Mouse (Mus musculus) adrenal gland, adult 2 months (tissue): Measurements from ENCODE around the gene Slmap. TPM values are rescaled to one million over a fixed set of nuclear protein-coding genes. Genes with fewer than 3 reads are reported as not detected.

Experiments
- DNase-seq: peaks from one replicate; pipeline ENCODE4 v3.0.0; 2021
- polyA plus RNA-seq: library from polyadenylated mRNA; depleted of rRNA; stranded (reverse); fragments of >200 nt; gene quantifications from 2 replicates; pipeline ENCODE4 v1.2.3, GENCODE M21; 2012
- total RNA-seq, 2 experiments: library from RNA; stranded (reverse); gene quantifications; 2 replicates each; pipeline ENCODE4 v1.2.3; 2021

Gene Slmap
- total and polyA plus RNA-seq, 3 experiments: 54.4 to 90.0 (median 87.7) TPM

DNA sequence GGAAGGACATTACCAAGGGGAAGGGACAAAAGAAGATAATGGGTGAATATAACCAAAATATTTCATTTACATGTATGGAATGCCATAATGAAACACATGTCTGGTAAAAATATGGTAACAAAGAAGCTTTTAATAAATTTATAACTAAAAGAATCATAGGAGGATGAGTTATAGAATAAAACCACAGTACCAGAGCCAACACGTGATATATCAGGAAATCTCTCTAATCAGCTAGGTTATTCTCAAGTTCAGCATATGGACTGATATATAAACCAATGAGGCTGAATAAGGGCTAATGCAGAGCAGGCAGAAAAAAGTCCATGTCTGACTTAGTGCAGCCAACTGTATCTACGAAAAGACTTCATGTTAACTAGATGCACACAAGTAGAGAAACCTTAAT lies 58.3 kb downstream of the Slmap start:
- DNase-seq: no peak

DNA sequence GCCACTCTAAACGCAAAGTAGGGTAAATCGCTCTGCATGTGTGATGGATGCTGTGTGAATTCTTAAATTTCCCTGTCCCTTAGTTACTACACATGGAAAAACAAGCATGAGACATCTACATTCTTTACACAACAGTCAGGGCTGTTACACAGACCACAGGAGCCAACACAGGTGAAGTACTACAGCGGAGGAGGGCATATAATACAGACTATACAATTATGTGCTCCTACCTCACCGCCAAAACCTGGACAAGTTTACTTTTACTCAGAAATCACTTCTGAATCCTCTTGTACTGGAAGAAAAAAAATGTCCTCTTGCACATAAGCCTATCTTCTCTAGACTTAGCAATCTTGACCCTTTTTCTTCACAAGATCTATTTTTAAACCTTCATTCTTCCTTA lies 66.8 kb downstream of the Slmap start:
- no peak for DNase-seq

DNA sequence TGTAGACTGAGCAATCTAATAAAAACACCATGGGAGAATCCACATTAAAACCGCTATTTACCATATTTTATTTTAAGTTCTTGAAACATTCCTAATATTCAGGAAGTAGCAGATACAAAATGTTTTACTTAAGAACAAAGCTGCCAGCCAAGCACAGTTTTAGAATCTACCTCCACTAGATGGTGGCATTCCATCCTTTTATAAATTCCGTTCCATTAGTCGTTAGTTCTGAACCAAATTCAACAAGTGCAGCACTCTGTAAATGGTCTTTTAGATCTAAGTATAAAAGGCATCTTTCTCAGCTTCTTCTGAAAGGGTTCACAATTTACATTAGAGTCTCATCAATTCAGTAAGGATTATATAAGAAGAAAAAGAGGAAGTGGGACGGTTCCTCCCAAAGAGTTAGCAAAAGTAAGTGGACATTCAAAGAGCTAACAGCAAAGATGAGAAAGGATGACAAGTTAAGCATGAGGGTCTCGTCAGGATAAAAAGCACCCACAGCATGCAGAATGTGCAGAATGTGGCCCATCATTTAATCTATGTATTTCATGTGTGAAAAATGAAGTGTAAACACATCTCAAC lies 68.1 kb downstream of the Slmap start:
- DNase-seq: no peak

DNA sequence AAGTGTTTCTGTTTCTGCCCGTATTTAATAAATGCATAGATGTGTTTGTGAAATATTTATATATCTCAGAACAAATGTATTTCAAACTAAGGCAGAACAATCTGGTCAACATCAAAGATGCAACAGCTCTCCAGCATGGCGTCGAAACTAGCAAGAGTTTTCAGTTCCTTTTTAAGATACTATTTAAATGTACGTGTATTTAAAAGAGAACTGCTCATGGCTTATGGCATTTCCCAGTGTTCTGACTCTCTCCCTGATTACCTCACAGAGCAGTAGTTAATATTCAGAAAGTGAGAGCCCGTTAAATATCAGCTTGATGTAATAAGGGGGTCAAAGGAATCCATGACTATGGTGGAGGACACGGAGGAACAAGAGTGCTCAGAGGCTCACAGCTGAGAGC lies 68.8 kb downstream of the Slmap start:
- no peak for DNase-seq

DNA sequence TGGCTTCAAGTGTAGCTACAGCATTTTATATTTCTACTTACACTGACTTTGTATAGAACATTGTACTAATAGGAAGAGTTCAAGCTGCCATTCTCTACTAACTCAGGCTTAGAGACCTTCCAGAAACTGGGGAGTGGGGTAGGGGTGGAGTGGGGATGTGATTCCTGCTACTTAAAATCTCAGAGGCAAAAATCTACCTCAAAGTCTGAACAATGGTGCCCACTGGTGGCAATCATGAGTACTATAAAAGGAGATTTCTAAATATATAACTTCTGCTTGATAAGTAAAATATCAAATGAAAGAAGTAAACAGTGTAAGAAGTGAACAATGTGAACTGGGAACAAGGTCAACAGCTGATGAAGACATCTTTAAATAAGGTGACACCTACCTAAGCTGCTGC lies 75.2 kb downstream of the Slmap start:
- no peak for DNase-seq

DNA sequence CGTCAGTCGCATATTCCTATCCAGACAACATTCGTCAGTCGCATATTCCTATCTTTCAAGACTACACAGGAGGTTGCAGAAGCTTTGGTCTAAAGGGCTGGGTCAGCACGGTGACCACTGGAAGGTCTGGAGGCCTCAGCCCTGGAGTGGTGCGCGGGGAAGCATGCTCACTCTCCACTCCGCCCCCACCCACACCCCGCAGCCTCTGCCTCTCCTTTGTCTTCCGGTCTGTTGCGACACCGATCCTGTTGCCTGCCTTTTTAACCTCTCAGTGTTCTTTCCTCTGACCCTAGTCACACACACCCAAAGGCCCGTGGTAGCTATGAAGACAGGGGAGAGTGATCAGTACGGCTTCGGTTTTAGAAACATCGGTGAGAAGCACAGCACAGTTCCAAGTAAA lies 79.9 kb downstream of the Slmap start:
- DNase-seq: no peak

DNA sequence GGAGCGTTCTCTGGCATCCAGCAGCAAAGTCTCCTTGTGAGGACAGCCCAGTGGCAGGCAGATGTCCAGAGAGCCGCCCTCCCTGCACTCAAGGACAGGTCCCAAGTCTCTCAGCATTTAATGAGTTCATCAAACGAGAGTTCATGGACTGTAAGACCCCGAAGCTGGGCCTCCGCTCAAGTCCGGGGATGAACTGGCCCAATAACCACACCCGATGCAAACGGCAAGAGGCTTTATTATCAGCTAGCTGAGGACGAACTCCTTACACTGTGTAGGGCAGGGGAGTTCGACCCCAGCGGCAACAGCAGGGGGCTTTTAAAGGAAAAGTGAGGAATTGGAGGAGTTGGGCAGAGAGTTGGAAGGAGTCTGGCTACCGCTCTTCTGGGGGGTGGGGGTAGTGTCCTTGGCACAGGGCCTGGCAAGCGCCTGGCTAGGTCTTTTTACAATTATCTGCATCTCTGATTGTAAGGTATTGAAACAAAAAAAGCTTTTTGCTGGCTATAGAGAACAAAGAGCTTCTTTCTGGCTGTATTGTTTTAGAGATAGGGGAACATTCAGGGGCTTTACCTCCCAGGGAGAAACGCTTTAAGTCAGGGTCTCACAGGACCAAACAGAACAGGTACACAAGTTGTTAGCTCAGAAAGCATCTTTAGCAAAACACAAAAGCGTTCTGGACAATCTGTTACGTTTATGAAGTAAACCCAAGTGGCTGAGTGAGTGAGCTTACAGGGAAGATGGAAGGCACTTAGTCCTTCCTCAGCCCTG lies 84.5 kb downstream of the Slmap start:
- DNase-seq: peak; percentile 58

DNA sequence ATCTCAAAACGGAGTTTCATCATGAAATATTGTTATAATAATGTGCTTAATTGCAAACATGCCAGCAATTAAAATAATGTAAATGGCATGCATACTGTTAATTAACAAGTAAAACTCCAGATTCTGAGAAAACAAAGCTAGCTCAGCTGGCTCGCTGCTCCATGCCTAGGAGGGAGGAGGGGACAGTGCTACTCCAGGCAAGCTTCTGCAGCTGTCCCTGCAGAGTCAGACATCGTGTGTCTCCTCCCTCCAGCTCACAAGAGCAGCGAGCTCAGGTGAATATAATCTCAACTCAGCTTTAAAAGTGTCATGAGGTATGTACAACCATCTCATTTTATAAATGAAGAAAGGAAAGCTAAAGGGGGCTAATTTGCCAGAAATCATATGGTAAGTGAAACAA lies 86.2 kb downstream of the Slmap start:
- DNase-seq: no peak

DNA sequence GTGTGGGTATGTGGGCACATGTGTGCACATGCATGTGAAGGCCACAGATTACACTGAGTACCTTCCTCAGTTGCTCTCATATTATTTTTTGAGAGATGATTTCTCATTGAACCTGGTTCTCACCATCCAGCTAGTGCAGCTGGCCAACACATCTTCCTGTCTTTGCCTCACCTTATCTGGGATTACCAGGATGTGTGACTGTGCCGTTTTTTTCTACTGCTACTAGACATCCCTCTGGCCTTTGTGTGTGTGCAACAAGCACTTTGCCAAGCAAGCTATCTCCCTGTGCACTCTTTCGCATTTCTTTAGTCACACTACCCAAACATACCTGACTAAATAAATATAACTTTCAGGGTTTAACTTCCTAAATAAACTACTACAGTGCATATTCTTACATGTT lies 87.5 kb downstream of the Slmap start:
- DNase-seq: no peak

DNA sequence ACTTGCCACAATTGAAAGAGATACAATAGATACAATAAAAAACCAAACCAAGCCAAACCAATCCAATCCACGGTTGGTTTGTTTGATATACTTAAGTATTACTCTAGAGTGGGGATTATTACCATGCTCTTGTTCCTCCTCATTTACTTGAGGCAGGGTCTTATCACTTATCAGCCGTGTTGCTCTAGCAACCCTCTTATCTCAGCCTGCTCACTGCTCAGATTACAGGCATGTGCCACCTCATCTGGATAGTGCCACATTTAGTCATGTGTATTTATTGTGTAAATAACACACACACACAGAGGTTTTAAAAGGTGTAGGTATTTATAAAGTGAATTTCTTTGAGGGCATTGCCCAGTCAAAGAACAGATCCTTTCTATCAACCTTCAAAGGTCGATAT lies 88.2 kb downstream of the Slmap start:
- no peak for DNase-seq

DNA sequence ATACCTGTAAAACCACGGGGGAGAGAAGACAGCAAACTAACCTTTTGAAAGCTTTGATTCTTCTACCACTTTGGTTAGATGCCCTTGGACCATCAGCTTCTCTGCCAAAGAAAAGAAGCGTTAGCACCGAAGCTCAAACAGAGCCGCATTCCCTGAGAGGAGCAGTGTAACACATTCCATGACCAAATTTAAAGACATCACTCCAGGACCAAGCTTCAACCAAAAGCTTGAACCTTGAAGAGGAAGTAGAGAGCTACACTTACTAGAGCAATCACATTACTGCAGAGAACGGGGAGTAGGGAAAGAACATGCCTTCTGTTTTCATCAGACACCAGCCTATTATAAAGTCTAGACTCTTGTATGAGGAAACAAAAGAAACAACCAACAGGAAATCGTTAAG lies 92.2 kb downstream of the Slmap start:
- DNase-seq: no peak

DNA sequence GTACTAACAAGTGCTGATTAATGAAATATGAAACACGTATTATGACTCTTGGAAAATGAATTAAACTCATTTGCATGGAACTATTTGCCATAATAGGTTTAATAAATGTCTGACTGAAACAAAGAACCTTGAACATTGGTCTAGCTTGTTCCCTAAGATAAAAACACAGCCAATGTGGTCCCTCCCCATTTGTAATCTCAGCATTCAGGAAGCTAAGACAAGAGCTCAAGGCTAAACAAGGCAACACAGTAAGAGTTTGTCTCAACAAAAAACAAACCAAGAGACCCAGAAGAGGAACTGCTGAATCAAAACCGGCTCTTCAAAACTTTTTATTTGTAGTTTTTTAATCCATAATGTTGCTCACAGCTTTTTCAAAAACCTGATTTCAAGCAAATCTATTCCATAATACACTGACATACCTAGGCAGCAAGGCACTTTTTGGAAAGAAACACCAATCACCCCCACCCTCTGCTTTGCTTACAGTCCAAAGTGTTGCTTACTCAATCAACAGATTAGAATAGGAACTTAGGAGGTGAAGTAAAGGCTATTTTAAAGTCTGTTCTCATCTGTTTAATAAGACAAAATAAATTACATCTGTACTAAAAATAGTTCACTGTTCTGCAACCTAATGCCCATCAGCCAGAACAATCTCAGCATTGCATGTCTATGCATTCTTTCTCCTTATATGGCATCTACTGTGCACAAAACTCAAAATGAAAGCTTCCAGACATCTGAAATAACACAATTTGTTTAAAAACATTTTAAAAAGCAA lies 93.5 kb downstream of the Slmap start:
- DNase-seq: no peak

DNA sequence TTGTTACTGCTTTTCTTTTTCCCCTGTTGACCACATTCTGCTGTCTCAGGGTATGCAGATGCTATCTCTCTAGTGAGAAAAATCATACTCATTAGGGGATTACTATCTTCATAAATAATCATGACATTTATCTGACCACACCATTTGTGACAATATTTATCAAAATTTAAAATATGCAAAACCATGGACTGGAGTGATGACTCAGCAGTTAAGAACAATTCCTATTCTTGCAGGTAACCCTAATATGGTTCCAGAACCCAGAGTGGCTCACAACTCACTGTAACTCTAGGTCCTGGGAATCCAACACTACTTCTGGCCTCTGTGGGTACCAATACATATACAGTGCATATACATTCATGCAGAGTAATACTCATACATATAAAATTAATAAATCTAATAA lies 94.7 kb downstream of the Slmap start:
- DNase-seq: no peak

DNA sequence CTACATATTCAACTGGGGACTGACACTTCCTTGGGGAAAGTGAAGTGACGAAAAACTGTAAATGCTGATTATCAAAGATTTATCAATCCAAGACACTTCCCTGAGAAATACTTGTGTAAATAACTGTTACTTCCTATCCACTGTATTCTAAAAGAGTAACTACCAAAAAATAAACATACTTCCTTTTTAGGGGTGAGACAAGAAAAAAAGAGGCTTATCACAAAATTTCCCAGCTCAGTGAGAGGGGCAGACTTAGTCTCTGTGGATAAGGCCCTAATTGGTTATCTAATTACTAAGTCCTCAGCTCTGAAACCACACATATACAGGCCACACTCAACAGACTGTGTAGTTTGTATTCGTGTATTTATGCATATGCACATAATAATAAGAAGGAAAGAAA lies 97.0 kb downstream of the Slmap start:
- no peak for DNase-seq

DNA sequence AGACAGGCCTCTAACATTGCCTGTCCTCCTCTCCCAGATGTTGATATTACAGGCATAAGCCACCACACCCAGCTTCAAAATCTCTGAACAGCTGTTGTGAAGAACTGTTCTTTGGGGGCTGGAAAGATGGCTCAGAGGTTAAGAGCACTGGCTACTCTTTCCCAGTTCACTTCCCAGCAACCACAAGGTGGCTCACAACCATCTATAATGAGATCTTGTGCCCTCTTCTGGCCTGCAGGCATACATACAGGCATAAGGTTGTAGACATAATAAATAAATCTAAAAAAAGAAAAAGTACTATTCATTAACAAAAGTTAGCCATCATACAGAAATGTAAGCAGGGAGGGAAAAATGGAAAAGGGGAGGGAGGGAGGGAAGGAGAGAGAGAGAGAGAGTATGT lies 98.4 kb downstream of the Slmap start:
- DNase-seq: no peak

DNA sequence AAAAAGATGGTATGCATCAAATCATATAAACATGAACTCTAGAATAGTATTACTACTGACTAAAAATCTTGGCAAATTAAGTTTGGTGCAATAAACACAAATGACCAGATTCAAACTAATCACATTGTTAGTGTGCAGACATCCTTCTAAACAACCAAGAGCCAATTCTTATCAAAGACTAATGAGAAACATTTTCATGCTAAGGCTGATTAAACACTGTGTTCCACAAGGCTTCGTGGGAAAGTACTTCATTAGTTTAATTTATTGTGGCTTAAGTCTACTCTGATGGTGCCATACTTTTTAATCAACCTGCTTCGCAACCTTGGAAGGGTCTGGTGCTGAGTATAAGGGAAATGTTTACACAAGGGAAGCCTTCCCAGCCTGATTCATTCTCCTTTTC lies 102.4 kb downstream of the Slmap start:
- DNase-seq: no peak

DNA sequence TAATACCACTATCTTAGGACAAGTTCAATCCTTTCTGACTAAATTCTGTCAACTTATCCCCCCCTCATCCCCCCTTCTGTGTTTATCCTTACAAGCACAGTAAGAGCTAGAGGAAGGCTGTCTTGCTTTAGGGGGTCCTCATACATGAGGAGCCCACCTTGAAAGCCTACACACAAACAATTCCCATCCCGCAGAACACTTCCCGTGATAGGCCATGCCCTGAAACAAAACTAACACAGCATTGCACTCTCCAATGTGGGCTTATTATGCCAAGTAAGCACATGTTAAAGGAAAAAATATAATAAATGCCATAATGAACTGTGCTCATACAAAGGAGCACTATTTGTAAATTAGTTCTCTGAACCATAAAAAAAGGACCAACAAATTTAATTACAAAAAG lies 102.8 kb downstream of the Slmap start:
- no peak for DNase-seq

DNA sequence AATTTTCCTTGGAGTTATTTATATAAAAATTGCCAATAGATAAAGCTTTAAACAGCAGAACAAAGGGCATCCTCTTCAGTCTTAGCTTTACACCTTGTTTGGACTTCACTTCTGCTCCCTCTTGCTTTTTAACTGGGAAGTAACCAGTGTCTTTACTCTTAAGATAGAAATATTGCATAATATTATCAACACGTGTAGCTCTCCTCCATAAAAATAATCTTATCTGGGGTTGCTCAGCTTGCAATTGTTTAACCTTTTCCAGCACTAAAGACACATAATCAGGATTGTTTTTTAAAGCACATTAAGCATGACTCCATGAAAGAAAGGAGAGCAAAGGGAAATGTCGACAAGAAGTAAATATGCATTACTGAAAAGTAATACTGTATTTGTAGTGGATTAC lies 114.5 kb downstream of the Slmap start:
- no peak for DNase-seq

DNA sequence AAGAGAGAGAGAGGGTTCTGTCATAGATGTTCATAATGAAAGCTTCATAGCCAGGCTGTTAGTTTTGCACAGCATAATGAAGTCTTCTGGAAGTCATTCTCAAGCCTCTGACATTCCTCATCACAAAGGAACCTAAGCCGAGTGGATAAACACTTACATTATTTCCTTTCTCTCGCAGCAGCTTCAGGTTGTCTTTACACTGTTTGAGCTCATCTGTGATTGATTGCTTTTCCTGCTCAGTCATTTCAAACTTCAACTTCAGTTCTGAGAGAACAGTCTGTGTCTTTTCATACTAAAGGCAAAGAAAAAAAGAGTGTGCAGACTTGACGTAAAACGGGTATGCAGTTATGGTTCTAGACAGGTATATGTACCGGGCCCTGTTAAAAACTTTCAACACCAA lies 116.8 kb downstream of the Slmap start:
- no peak for DNase-seq

DNA sequence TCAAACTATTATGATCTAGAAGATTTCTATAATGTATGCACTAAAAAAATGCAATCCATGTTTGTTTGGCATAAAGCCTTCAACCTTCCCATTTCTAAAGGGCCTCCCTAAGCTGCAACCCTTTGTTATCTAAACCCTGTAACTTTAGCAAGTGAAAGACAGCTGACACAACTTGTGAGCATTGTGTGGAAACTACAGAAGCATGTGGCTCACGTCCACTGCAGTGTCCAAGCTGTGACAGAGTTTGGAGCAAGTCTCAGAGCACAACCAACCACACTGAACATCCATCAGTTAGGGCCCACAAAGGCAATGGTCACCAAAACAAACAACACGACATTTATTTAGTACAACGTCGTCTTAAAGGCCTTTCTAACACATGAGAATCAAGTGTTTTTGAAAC lies 117.6 kb downstream of the Slmap start:
- DNase-seq: no peak

DNA sequence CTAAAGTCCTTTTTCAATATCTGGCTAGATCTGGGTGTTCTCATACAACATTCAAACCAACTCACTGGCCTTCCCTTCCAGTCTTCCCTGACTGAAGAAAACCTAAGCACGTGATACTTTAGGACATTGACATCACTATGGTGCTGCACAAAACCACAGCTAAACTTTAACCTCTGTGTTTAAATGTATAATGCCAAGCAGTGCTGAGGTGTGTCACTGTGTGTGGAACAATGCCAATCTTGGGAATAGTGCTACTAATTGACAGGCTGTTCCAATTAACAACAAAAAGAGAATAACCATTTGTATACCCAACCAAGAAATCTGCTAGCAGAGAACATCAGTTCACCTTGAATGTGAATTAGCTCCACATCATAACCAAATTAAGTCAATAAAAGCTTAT lies 121.2 kb downstream of the Slmap start:
- no peak for DNase-seq

DNA sequence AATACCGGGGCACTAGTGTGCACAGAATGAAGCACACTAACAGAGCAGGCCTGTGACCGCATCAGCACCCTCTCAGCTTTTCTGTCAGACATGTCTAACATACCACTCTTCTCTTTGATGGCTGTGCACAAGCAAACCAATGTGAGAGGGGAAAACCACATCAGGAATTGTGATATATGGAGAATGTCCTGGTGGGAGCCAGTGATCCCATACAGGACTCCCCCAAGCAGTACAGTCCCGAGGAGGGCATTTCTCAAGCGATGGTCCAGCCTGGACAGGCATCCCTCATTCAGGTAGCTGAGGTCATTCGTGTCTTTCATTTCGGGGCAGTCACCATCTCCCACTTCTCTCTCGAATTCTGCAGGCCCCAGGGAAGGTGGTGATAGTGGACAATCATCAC lies 128.0 kb downstream of the Slmap start:
- no peak for DNase-seq

DNA sequence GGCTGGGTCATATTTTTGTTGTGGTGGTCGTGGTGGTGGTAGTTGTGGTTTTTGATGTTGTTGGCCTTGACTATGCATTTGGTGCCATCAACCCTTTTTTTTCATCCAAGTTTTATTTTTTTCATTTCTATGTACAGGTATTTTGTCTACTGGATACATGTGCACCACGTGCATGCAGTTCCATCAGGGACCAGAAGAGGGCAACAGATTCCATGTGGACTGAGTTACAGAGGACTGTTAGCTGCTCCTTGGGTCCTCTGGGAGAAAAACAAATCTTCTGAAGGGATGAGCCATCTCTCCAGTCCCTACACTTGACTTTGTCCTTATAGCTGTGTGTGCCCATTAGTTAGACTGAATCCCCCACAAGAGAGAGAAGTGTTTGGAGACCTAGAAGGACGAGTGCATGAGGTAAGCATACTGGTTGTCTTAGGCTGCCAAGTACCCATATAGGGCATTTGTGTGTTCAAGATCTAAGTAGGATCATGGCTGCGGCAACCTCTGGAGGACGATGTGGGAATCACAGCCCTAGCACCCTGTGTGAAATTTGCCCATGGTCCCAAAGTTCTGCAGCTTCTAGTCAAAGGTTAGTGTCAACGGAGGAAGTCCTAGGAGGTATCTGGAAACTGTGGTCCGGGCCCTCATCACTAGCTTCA lies 136.1 kb downstream of the Slmap start:
- DNase-seq: no peak
